Mouse (Mus musculus) 416B (cell line): ENCODE measurements around the gene Cryaa.
A peak's percentile ranks its signal among the peaks of the same experiment; 100 is the strongest.

Experiments
- DNase-seq: peaks from one replicate; pipeline ENCODE4 v3.0.0; 2011; ENCODE audit warnings: low read depth

The Cryaa gene

GRCm38 (mm10) chr17:31677507-31677906 is at the start of gene Cryaa:
Gene Cryaa, plus strand, starts transcription at chr17:31677807.
- no peak for DNase-seq

- DNase-seq: no peak
These were observed 49.6 kb upstream of the Cryaa start for GRCm38 (mm10) chr17:31627961-31628360.

GRCm38 (mm10) chr17:31631081-31631800 is 46.4 kb upstream of the Cryaa start:
- no peak for DNase-seq

GRCm38 (mm10) chr17:31633007-31633406 is 44.6 kb upstream of the Cryaa start:
- no peak for DNase-seq

- no peak for DNase-seq
These were observed 42.7 kb upstream of the Cryaa start for GRCm38 (mm10) chr17:31634896-31635295.

GRCm38 (mm10) chr17:31635781-31636180 is 41.8 kb upstream of the Cryaa start:
- DNase-seq: no peak

GRCm38 (mm10) chr17:31636277-31636941 is 41.2 kb upstream of the Cryaa start:
- DNase-seq: no peak

- no peak for DNase-seq
These were observed 40.4 kb upstream of the Cryaa start, which contains the start of gene Cbs for GRCm38 (mm10) chr17:31636942-31637811. Gene Cbs, minus strand, starts transcription at chr17:31637238.

GRCm38 (mm10) chr17:31637866-31638570 is 39.6 kb upstream of the Cryaa start:
- no peak for DNase-seq

GRCm38 (mm10) chr17:31639651-31640050 is 38.0 kb upstream of the Cryaa start:
- no peak for DNase-seq

GRCm38 (mm10) chr17:31642331-31642730 is 35.3 kb upstream of the Cryaa start:
- no peak for DNase-seq

GRCm38 (mm10) chr17:31642913-31643312 is 34.7 kb upstream of the Cryaa start:
- DNase-seq: no peak

- no peak for DNase-seq
These were observed 31.2 kb upstream of the Cryaa start for GRCm38 (mm10) chr17:31646199-31647002.

GRCm38 (mm10) chr17:31652152-31652551 is 25.5 kb upstream of the Cryaa start:
- no peak for DNase-seq

GRCm38 (mm10) chr17:31653277-31653676 is 24.3 kb upstream of the Cryaa start:
- no peak for DNase-seq

GRCm38 (mm10) chr17:31655366-31655765 is 22.2 kb upstream of the Cryaa start:
- no peak for DNase-seq

- DNase-seq: no peak
These were observed 20.9 kb upstream of the Cryaa start for GRCm38 (mm10) chr17:31656682-31657081.

GRCm38 (mm10) chr17:31657141-31657983 is 20.2 kb upstream of the Cryaa start:
- DNase-seq: no peak

- no peak for DNase-seq
These were observed 19.5 kb upstream of the Cryaa start for GRCm38 (mm10) chr17:31658136-31658467.

GRCm38 (mm10) chr17:31658468-31659185 is 19.0 kb upstream of the Cryaa start, which contains the start of gene U2af1:
Gene U2af1, minus strand, starts transcription at chr17:31658892.
- peak; percentile 96 for DNase-seq
